Mouse (Mus musculus) mature B cell (primary cell): Measurements from ENCODE around the gene Zmynd8.

Experiments
- in situ Hi-C: fragments of 300-500 bp; cut with MboI; formaldehyde crosslinking; loops from 2 replicates; pipeline ENCODE4 v1.14.3; 2019

The Zmynd8 gene

GRCm38 (mm10) chr2:165899474-165899873 lies 658 bp upstream of the Zmynd8 start:
- in situ Hi-C loops, result no loop called here

- in situ Hi-C loops, result no loop called here
These were observed 2.6 kb downstream of the Zmynd8 start for GRCm38 (mm10) chr2:165896171-165896570.

- in situ Hi-C loops, result no loop called here
These were observed 3.1 kb downstream of the Zmynd8 start for GRCm38 (mm10) chr2:165895687-165896086.

- in situ Hi-C loops, result no loop called here
These were observed 4.3 kb downstream of the Zmynd8 start for GRCm38 (mm10) chr2:165894533-165894932.

DNA sequence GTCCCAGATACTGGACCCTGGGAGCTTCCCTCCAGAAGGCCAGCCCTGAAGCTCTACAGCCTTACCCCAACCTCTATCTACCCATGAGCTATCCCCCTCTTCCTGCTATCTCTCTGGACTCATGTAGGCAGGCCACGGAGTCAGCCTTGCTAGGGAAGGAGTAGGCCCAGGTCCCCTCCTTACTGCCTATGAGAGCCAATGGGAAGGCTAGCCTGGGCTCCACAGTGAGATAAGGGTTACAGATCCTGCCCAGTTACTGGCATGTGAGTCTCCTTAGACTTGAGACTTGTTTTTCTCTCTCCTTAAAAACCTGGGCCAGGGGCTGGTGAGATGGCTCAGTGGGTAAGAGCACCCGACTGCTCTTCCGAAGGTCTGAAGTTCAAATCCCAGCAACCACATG lies 5.6 kb downstream of the Zmynd8 start:
- in situ Hi-C loops, result no loop called here

DNA sequence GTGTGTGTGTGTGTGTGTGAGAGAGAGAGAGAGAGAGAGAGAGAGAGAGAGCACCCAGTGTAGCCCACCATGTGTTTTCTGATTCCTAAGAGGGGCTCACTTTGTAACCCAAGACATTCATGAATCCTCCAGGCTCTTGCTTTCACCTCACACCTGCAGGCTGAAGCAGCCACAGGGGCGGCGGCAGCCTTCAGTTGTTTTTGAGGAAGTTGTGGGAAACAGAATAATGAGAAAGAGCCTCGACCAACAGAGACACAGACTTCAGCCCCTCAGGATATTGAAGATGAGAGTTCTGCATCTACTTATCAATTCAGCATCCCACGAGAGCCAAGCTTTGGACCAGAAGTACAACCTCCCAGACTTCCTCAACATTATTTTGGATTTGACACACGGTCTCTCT lies 6.2 kb downstream of the Zmynd8 start:
- in situ Hi-C loops, result no loop called here

DNA sequence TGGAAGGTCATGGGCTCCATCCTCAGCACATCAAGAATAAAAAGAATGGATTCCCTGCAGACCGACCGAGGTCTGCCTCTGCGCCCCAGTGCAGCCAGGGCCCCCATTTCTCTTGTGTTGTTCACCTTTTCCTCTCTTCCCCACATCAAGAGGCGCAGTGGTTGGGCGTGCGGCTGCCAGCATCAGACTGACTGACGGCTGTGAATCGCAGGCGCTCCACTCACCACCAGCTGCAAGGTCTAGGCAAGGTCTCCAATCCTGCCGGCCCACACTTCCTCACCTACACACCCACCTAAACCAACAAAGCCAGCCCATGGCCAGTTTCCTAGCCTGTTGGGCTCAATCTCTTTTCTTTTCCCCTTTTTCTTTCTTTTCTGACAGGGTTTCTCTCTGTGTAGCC lies 8.4 kb downstream of the Zmynd8 start:
- in situ Hi-C loops, result no loop called here

GRCm38 (mm10) chr2:165889874-165890273 lies 8.9 kb downstream of the Zmynd8 start:
- in situ Hi-C loops, result no loop called here

DNA sequence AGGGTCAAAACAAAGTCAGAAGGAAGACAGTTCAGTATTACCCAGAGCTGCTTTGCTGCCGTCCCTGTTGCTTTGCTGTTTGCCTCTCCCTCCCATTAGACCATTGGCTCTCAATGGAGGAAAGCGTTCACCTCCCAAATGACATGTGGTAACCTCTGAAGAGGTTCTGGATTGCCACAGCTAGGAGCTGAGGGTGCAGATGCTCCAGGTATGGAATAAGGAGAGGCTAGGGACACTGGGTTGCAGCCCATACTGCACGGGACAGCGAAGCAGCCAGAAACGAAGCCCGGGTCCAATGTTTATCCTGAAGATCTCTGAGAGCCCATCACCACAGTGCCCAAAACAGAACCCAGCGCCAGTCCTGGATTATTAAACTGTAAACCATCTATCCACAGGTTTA lies 9.6 kb downstream of the Zmynd8 start:
- in situ Hi-C loops, result no loop called here

DNA sequence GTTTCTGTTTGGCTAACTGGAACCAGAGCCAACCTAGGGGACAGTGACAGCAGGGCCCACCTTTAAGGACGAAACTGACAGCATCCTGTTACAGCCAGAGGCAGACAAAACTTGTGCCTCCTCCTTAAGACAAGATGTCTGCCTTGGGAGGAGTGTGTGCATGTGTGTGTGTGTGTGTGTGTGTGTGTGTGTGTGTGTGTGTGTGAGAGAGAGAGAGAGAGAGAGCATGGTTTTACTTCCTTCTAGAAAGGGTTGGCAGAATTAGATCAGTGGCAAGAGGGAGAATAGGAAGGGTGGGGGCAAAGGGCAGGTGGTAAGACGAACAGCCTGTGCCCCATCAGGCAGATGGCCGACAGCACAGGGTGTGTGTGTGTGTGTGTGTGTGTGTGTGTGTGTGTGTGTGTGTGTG lies 10.0 kb downstream of the Zmynd8 start:
- in situ Hi-C loops, result no loop called here

- in situ Hi-C loops, result no loop called here
These were observed 10.4 kb downstream of the Zmynd8 start for GRCm38 (mm10) chr2:165888396-165888795.

GRCm38 (mm10) chr2:165886857-165887628 lies 11.8 kb downstream of the Zmynd8 start:
- in situ Hi-C loops, result no loop called here

- in situ Hi-C loops, result no loop called here
These were observed 12.3 kb downstream of the Zmynd8 start for GRCm38 (mm10) chr2:165886482-165886856.

GRCm38 (mm10) chr2:165885951-165886320 lies 12.9 kb downstream of the Zmynd8 start:
- in situ Hi-C loops, result no loop called here

DNA sequence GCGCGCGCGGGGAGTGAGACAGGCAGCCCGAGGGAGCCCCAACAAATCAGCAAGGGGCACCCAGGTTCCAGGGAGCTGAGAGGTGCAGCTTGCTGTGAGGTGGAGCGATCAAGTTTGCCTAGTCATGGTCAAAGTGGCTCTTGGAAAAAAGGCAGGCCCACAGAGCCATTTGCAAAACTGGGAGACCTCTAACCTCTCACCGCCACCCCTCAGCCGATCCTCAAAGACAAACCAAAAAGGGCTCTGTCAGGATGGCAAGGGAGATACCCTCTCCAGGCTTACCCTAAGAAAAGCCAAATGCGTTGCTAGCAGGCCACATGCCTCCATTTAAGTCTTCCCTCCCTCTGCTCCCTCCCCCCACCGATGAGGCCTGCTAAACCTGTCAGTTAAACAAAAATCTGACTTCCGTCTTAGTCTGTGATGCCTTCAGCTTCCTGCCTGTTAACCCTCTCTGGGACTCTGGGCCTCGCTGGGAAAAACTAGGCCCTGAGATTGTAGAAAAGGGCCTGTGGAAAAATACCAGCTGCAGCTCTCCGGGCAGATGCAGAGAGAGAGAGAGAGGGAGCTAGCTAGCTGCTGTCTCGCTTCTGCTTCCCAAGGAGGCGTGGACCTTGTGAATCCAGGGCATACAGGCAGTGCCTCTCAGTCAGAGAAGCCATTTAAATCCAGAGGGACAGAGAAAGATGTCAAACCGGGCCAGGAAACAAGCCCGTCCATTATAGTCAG lies 13.4 kb downstream of the Zmynd8 start:
- in situ Hi-C loops, result no loop called here

DNA sequence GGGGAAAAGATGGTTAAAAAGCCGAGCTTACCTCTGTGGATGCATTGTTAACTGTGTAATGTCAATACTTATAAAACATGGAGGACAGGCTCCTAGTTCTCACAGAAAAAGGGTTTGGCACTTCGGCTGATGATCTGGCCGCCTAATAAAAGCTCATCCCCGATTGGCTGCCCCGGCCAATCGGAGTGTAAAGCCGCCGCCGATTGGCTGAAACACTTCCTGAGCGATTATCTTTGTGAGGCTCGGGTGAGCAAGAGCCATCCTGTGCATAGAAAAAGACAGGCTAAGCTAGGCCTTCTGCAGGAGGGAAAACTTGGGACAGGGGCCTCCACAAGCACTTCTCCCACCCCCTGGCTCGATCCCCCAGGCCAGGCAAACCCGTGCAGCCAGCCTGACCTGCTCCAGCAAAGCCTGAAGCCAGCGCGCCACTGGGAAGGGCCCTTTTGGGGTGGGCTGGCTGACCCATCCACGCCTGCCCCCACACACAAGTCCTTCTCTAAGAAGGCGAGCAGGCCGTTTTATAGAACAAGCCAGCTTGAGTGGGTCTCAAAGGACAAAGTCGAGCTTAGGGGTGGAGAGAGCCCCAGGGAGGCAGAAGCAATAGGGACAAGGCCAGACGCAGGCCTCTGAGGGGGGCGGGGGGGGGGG lies 14.1 kb downstream of the Zmynd8 start:
- in situ Hi-C loops, result no loop called here

DNA sequence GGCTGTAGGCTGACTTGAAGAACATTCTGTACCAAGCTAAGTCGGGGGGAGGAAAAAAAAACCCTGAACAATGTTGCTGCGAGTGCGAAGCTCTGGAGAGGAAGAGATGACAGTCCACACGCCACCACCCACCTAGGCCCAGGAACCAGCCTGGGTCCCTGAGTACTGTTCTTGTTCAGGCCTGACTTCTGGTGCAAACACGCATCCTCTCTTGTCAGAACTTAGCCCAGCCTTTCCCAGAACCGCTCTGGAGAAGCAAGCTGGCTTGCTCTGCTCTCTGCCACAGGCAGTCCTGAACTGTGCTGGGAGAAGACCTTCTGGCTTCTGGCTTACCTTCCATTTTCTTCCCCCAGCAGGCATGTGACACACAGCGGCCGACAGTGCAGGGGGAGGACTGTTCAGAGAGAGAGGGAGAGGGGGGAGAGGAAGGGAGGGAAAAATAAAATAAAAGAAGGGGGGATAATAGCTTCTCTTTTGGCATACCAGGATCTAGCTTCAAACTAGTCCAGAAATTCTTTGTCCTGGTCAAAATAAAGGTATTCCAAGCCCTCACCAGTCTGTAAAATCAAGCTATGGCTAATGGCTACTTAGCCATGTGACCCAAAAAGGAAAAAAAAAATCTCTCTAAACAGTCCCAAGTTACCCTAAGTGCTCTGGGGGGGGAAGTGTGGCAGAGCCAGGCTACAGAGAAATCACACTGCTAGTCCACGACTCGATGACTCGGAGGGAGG lies 14.8 kb downstream of the Zmynd8 start:
- in situ Hi-C loops, result no loop called here

DNA sequence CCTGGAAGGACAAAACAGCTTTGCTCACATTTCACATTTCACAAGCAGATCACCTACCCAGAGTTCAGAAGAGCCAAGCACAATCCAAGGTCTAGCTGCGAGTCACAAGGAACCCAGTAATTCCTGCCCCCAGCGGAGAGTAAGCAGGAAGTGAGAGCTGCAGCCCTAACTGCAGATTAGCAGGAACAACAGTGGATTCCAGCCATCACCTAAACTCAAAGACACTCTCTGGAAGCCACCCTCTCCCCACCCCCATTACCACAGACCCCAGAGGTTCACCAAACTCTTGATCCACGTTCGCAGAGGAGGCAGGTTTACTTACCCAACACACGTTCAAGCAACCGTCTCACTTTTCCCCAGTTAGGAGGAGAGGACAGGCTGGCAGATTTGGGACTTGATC lies 15.8 kb downstream of the Zmynd8 start:
- in situ Hi-C loops, result no loop called here

DNA sequence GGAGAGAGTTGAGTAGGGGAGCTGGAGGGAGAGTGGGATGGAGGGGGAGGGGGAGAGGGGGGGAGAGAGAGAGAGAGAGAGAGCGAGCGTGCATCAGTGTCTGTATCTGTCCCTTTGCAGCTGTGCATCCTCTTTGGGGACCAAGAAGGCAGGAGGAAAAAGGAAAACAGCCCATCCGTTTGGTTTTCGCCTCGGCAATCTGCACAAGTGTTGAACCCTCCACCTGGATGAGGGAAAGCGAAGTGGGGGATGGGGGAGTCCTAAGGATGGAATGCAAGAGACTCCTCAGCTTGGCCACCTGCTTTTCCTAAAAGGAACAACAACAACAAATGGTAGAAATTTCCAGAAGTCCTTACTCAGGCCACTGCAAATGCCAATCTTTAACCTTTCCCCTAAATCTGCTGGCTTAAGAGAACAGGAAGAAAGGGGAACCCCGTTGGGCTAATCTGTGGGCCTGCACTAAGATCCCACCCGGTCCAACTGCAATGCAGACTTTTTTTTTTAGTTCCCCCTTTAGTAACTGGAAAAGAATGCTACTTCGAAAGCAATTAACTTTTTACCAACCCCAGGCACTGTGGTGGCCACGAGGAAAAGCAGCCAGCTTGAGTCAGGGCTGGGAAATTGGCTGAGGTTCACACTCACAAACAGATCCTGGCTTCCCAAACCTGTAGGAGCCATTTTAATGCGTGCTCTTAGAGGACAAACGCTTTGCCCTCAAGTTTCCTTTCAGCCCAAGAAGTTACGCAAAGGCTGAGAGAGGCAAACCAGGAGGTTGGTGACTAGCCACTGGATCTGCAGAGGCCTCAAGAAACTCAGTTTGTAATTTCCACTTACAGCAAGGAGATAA lies 17.0 kb downstream of the Zmynd8 start:
- in situ Hi-C loops, result no loop called here

DNA sequence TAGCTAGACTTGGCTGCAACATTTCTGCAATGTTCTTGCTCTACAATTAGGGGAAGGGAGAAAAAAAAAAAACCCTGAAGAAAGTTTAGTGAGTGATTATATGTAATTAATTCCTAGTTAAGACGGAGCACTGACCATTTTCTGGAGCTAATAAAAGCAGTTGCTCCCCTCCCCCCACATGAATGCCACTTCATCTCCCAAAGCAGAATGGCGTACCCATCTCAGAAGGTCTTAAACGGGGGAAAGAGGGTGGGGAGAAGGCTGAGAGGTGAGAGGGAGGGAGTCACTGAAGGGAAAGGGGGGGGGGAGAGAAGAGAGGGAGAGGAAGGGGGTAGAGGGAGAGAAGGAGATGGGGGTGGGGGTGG lies 17.6 kb downstream of the Zmynd8 start:
- in situ Hi-C loops, result no loop called here

DNA sequence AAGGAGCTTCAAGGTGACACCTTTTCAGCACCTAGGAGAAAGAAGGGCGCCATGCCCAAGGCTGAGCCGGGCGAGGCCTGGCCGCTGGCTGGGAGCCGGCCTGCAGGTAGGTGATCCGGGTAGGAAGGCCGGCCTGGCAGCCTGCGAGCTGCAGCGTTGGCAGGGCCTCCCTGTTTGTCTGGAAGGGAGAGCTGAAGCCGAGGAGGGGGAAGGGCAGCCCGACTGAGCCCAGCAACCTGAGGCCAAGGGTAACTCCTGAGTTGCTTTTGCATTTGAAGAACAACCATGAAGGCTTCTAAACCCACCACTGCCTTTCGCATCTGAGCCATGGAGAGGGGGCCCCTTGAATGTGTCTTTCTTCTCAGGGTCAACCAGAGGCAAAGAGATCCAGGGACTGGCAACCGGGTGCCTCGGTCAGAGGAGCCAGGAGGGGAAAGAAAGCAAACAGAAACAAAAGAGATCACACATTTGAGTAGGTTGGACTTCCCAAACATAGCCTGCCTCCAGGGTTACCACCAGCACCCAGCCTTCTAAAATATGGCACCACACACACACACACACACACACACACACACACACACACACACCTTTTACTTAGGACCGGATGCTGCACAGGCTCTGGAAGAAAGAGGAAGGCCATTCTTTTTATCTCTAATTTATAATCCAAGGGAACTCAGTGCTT lies 18.2 kb downstream of the Zmynd8 start:
- in situ Hi-C loops, result no loop called here
